Mouse (Mus musculus): Measurements from ENCODE around the gene Hace1.

DNA sequence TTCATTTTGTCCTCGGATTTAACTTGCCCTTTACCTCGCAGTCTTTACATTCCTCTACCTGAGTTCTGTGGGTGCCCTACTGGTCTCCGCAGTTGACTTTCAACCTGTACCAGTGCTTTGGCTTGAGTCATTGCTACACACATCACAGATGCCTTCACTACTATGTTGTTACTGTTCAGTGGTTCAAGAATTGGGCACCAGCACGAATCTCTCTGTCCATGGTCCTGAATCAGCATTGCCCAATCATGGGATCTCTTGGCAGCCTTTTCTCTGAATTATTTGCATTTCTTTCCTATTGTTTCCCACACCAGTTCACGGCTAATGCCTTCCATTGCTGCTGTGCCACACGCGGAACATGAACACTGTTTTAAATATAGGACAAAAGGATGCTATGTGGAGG lies 30.8 kb upstream of the Hace1 start:
- TF ChIP-seq GATA1 (IDR thresholded peaks at IDR 0.05; ENCODE audit: low read length) (no peak), TAL1 (IDR thresholded peaks at IDR 0.05; ENCODE audit: low read length) (no peak)

All from erythroblast, embryonic 14.5 days (primary cell).